Mouse (Mus musculus): Measurements from ENCODE around the gene 3110040M04Rik.
"Not testable (repeated sequence)": the region's sequence is repeated elsewhere in the genome, so short reads cannot be mapped to it uniquely, and the experiment has no call there.

3110040M04Rik gene

DNA sequence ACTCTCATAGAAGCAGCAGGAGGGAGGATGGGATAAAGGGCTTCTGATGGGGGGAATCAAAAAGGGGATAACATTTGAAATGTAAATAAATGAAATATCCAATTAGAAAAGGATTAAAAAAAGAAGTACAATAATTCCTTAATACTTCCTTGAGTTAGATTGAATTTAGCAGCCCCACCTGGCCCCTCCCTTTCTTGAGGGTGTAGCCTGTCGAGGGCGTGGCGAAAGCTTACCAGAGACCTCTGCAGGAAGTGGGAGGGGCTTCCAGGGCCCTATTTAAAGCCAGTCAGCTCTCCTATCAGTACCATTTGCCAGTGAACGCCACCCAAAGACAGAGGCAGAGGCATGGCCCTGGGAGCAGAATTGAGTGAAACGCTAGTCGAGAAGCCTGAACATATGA lies at the start of gene 3110040M04Rik:
TSS of gene 3110040M04Rik (plus strand) at position 304 of the 400 bp plus-strand sequence.
- DNase-seq (ENCODE audit: low spot score in 2 of 2), result not testable (repeated sequence)

DNA sequence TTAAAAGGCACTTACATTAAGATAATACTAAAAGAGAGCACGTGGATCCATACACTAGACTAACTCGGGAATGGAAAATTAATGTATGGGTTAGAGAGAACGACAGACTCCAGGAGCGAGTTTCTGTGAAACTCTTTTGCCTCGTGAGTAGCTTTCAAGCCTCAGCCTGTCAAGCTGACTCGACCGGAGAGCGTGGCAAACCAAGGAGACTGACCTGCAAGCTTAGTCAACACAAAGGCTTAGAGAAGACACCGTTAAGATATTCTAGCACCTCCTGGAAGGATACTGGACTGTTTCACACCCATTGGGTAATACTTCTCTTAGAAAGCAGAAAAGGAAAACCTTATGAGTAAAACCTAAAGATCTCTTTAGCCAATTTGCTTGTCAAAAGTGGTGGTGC lies 49.8 kb upstream of the 3110040M04Rik start:
- not testable (repeated sequence) for DNase-seq (ENCODE audit: low spot score in 2 of 2)

DNA sequence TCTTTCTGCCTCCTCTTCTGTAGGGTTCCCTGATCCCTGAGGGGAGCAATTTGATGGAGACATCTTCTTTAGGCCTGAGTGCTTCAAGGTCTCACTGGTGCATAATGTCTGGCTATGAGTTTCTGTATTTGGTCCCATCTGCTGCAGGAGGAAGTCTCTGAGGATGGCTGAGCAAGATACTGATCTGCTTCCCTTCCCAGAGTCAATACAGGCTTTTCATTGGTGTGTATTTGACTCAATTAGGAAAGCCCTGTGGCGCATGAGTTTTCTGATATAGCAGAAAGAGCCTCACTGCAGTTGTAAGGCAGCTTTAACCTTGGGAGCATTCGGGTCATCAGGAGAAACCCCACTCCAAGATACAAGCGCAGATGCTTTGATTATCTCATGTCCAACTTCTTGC lies 47.8 kb upstream of the 3110040M04Rik start:
- no peak for DNase-seq (ENCODE audit: low spot score in 2 of 2)

GRCm38 (mm10) chr1:151156777-151157632 lies 46.9 kb upstream of the 3110040M04Rik start:
- DNase-seq (ENCODE audit: low spot score in 2 of 2), result no peak

- DNase-seq (ENCODE audit: low spot score in 2 of 2), result no peak
Observed at GRCm38 (mm10) chr1:151157963-151158856, 45.7 kb upstream of the 3110040M04Rik start.

- no peak for DNase-seq (ENCODE audit: low spot score in 2 of 2)
Observed at GRCm38 (mm10) chr1:151158857-151159510, 44.9 kb upstream of the 3110040M04Rik start.

DNA sequence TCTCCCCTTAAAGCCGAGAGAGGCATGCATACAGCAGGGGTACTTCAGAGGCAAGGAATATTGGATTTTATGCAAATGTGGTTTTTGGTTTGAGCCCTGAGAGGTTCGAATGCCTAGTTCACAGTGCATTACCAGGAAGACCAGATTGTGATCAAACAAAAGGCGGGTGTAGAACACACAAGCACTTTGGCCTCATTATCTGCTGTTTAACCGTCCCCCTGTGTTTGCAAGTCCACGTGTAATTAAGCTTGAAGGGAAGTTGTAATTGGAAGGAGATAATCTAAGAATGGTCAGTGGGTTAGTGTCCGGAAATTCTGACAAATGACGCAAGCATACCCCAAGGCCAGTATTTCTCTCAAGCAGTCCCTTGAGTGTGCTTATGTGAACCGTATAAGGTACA lies 37.9 kb upstream of the 3110040M04Rik start:
- DNase-seq (ENCODE audit: low spot score in 2 of 2), result no peak

GRCm38 (mm10) chr1:151167297-151168047 lies 36.4 kb upstream of the 3110040M04Rik start:
- DNase-seq (ENCODE audit: low spot score in 2 of 2), result no peak

DNA sequence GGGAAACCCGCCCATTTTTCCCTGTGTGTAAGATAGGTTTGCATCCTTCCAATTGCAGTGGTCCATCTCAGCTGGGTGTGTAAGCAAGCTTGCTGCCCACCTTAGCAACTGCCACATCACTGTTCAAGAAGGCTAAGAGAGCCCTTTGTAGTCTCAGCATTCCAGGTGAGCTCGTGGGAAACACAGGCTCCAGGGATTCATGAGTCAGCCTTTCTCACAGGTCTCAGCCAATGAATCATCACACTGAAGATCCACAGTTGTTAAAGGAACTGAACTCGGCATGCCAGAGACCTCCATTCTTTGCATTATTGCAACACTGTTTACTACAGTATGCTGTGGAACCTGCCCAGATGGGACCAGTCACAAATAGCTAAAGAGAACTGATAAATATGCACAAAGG lies 35.3 kb upstream of the 3110040M04Rik start:
- DNase-seq (ENCODE audit: low spot score in 2 of 2), result no peak

DNA sequence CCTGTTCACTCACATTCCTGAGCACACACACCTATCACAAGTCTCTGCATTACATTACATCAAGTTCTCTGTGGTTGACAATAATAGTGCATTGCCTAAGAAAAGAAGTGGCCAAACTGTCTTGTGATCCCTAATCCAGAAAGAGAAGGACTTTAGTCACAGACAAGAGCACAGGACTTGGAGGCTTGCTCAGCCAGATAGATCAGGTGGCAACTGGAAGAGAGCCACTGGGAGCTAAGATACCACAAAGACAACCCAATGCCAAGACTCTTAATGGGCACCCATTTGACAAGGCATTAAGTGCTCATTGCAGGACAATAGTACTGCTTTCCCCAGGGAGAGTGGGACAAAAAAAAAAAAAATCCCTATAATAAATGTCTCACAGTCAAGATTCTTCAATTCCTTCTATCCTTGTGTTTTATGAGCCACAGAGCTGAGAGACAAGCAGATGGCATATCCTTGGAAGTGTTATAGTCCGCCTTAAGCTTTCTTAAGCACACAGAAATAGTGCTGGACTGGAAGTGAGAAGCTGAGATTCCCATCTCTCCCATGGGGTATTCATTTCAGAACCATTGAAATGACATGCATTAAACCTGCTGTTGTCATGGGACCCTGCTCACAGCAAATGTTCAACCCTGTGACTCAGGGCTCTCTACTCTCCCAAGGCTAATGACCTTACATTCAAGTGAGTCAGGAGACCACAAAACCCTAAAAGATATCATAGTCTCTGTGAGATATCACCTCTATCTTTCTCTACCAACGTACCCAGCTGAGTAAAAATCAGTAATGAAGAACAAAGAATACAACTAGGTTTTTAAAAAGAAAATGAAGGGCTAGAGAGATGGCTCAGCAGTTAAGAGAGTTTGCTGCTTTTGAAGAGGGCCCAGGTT lies 32.1 kb upstream of the 3110040M04Rik start:
- DNase-seq (ENCODE audit: low spot score in 2 of 2), result no peak

DNA sequence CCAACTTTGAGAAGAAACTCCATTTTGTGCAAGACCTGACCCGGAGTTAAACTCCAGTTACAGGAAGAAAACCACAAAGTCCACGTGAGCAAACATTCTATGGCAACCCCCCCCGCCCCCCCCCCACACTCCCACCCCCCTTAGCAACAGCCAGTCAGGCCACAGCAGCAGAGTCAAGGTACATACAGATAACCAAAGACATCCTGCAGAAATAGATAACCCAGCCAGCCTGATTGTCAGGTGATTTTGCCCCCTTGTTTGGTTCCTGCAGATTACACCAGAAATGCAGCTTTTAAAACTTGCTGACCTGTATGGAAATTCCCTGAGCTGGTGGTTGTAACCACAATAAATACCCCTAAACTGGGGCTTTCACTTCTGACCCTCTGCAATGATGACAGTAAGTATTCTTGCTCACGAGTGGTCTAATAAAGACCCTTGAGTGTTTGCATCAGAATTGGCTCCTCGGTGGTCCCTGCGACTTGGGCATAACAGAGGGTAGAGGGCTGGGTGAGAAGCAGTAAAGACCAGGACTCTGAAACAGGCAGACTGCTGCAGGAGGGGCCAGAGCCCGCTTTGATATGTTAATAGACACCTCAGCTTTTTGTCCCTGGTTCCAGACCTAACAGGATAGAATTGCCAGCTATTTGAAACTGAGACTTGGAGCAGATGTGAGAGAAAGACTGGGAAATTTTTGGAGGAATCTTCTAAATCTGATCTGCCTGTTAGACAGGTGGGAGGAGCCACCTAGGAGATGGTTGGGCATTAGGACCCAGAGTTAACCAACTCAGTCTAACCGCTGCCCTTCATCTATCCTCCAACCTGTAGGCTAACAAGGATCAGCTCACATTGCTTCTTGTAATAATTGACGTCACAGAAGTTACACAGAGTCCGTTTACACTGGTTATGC lies 26.6 kb upstream of the 3110040M04Rik start:
- DNase-seq (ENCODE audit: low spot score in 2 of 2), result no peak

- DNase-seq (ENCODE audit: low spot score in 2 of 2), result no peak
Observed at GRCm38 (mm10) chr1:151177937-151178271, 26.0 kb upstream of the 3110040M04Rik start.

DNA sequence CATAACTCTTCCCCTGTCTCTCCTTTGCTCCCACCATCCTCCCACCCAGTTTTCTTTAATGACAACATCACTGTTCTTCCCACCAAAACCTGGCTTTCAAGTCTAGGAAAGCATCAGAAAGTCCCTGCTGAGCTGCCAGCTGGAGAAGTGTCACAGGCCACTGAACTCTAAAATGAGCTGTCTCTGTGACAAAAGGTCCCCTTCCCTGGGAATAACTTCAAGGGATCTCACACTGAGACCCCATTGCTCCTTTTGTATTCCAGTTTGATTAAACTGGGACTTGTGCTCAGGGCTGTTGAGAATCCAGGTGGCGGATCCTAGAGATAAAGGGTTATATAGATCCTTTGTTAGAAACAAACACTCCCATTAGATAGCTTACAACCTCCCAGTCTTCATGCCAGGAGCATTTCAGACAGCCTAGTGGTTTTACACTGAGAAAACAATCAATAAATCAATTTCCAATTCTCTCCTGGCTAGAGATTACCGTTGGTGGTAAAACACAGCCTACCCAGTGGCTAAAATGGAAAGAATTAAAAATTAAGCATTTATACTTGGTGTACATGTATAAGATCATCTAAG lies 25.3 kb upstream of the 3110040M04Rik start:
- DNase-seq (ENCODE audit: low spot score in 2 of 2), result no peak

- DNase-seq (ENCODE audit: low spot score in 2 of 2), result no peak
Observed at GRCm38 (mm10) chr1:151180167-151180566, 23.8 kb upstream of the 3110040M04Rik start.

DNA sequence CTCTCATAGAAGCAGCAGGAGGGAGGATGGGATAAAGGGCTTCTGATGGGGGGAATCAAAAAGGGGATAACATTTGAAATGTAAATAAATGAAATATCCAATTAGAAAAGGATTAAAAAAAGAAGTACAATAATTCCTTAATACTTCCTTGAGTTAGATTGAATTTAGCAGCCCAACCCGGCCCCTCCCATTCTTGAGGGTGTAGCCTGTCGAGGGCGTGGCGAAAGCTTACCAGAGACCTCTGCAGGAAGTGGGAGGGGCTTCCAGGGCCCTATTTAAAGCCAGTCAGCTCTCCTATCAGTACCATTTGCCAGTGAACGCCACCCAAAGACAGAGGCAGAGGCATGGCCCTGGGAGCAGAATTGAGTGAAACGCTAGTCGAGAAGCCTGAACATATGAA lies 21.7 kb upstream of the 3110040M04Rik start, which contains the start of gene Gm47985:
TSS of gene Gm47985 (plus strand) at position 272 of the 400 bp plus-strand sequence.
- not testable (repeated sequence) for DNase-seq (ENCODE audit: low spot score in 2 of 2)

DNA sequence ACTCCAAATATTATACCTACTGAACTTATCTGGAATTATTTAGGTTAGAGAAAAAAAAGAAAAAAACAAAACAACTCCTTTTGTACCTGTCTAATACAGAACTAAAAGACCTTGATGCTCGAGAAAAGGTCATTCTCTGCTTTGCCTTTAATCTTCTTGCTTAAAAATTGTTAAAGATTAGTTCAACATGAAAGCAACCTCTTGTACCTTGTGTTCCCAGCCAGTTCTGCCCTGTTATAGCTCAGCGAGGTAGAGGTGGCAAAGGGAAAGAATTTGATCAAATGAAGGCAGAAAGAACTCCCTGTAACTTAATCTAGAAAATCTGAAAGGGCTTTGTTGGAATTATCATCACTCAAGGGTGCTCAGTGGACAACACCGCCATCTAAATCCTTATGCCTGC lies 17.7 kb upstream of the 3110040M04Rik start:
- not testable (repeated sequence) for DNase-seq (ENCODE audit: low spot score in 2 of 2)

- not testable (repeated sequence) for DNase-seq (ENCODE audit: low spot score in 2 of 2)
Observed at GRCm38 (mm10) chr1:151186879-151187424, 17.0 kb upstream of the 3110040M04Rik start.

- no peak for DNase-seq (ENCODE audit: low spot score in 2 of 2)
Observed at GRCm38 (mm10) chr1:151188469-151188868, 15.5 kb upstream of the 3110040M04Rik start.

Data from right cerebral cortex, postnatal 36 days (tissue).